Mouse (Mus musculus) NIH3T3 (cell line): Measurements from ENCODE around the gene Olfr470.
"Not testable (repeated sequence)": the region's sequence is repeated elsewhere in the genome, so short reads cannot be mapped to it uniquely, and the experiment has no call there.

Experiments
- DNase-seq: peaks from one replicate; pipeline ENCODE4 v3.0.0-alpha.2; 2012; ENCODE audit warnings: low read depth

Gene Olfr470

DNA sequence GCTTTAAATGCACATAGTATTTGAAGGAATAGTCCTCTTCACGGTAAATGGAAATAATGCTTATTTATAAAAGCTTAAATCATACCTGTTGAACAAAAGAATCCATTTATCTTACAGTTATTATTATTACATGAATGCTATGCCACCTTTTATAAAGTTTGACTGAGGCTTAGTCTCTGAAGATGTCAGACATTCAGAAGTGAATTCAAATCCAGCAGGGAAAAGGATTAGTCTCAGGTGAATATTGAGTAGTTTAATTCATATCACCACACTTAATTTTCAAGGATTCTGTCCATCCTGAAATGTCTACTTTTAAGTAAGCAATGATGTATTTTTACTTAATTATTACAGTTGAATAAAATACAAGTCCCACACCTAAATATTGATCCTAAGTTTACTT lies at the start of gene Olfr470:
TSS of gene Olfr470 (minus strand) at position 101 of the 400 bp plus-strand sequence.
- DNase-seq, result not testable (repeated sequence)

DNA sequence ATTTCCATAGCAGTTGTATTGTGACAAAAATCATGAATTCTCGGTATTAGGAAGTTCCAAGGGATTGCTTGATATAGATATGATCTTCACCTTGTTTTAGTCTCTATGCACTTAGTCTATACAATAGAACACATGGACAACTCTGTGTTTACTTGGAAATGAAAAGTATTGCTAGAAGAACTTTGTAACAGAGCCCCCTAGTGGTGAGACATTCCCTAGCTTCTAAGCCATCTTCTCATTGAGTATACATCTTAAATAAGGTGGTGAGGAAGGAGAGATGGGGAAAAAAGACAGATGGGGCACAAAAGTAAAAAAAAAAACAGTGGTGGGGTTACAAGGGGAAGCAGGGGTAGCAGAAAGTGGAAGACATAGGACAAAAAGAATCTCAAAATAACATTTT lies 5.6 kb downstream of the Olfr470 start:
- peak; percentile 17 for DNase-seq

DNA sequence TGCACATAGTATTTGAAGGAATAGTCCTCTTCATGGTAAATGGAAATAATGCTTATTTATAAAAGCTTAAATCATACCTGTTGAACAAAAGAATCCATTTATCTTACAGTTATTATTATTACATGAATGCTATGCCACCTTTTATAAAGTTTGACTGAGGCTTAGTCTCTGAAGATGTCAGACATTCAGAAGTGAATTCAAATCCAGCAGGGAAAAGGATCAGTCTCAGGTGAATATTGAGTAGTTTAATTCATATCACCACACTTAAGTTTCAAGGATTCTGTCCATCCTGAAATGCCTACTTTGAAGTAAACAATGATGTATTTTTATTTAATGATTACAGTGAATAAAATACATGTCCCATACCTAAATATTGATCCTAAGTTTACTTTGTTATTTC lies 21.8 kb downstream of the Olfr470 start, which contains the start of gene Olfr469:
TSS of gene Olfr469 (minus strand) at position 101 of the 400 bp plus-strand sequence.
- not testable (repeated sequence) for DNase-seq

DNA sequence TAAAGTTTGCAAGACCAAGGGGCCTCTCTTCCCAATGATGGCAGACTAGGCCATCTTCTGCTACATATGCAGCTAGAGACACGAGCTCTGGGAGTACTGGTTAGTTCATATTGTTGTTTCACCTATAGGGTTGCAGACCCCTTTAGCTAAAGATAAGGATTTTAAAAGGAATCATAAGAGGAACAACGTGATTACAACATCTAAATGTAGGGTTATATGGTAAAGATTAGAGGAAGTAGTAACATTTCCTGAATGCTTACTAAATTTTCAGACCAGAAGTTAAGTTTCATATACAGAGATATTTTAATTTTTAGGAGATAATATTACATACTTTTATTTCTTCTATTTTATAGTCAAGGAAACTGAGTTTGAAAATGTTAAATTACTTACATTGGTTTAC lies 23.4 kb downstream of the Olfr470 start:
- not testable (repeated sequence) for DNase-seq

DNA sequence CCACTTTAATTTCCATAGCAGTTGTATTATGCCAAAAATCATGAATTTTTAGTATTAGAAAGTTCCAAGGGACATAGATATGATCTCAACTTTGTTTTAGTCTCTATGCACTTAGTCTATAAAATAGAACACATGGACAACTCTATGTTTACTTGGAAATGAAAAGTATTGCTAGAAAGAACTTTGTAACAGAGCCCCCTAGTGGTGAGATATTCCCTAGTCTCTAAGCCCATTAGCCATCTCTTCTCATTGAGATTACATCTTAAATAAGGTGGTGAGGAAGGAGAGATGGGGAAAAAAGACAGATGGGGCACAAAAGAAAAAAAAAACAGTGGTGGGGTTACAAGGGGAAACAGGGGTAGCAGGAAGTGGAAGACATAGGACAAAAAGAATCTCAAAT lies 27.8 kb downstream of the Olfr470 start:
- DNase-seq, result peak; percentile 4

DNA sequence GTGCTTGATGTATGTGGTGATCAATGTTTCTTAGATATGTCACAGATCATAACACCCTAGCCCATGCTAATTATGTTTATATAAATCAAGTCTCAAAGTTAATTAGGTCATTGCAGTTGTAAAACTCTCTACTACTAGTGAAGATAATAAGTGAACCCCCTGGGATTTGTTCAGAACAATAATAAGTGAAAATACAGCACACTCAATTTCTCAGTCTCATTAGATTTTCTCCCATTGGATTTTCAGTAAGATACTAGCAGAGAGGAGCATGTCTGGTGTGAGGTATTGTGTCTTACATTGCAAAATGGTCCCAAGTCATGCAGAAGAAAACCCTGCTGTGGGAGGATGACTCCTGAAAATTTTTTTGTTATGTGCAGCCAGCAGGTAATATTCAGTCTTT lies 35.3 kb downstream of the Olfr470 start, which contains the start of gene Olfr467:
TSS of gene Olfr467 (plus strand) at position 301 of the 400 bp plus-strand sequence.
- no peak for DNase-seq

DNA sequence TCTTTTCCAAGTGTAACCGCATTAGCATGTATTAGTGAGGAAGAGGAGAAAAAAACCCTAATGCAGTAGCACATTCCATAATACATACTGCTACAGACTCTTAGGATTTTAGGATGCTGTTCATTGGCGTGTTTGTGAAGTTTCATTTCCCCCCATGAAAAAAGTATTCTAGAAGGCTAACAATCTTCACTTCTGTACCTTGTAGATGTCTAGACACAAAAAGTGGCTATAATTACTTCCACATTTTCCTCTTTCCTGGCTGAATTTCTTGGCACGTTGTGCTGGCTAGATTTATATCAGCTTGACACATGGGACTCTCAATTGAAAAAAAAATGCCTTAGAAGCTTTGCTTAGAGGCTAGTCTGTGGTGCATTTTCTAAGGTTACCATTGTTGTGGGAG lies 45.2 kb downstream of the Olfr470 start:
- no peak for DNase-seq

DNA sequence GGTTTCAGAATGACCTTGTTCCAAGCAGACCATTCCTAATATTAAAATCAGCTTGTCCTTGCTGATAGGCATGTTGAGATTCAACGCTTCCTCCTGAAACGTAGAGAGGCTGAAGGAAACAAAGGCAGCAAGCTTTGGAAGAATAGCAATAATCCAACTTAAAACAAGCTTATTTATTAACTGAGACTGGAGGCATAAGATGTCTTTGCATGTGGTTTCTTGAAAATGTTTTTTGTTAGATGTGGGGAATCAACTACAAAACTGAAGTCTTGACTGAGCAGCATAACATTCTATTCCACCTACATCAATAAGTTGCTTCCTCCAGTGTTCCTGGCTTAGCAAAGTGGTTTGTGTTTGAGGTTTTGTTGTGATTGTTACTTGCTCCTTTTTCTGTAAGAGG lies 46.2 kb downstream of the Olfr470 start, which contains the start of gene Ovch2:
TSS of gene Ovch2 (minus strand) at position 101 of the 400 bp plus-strand sequence.
- no peak for DNase-seq

DNA sequence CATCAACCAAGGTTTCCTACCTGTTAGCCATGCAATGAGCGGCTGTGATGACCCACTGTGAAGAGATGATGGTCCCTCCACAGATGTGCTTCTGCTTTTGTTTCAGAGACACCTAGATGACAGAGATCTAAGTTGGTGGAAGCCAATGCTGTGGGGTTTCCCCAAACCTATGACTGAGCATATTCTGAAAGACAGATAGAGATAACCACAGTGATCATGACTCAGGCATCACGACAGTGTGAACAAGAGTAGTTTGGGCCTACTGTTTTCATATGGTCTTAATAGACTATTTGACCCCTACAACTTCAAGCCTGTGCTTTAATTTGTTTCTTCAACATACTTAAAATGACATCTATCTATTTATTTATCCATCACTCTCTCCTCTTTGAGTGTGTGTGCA lies 50.8 kb downstream of the Olfr470 start:
- no peak for DNase-seq
